Mouse (Mus musculus): ENCODE data around the gene Coil. TPM values are rescaled to one million over a fixed set of nuclear protein-coding genes. Genes with fewer than 3 reads are reported as not detected.
A peak's percentile ranks its signal among the peaks of the same experiment; 100 is the strongest.

The Coil gene
- total RNA-seq, 1 experiment from 2014 or later = 15.5 TPM

- ATAC-seq (replicated peaks in 1 of 2; ENCODE audit: insufficient read depth in 1 of 2, low FRiP score in 2 of 2, low TSS enrichment in 1 of 2, low read depth in 1 of 2, poor library complexity in 2 of 2, severe bottlenecking in 2 of 2) = peak; percentile 93 to 96
These were observed 29.1 kb downstream of the Coil start, which contains the start of gene Trim25 for GRCm38 (mm10) chr11:88998974-88999722. Gene Trim25 (plus strand): TSS chr11:88999376.

- peak in 1 of 2 experiments; percentile 3; a peak in 1 of 4 replicates for ATAC-seq (replicated peaks in 1 of 2; ENCODE audit: insufficient read depth in 1 of 2, low FRiP score in 2 of 2, low TSS enrichment in 1 of 2, low read depth in 1 of 2, poor library complexity in 2 of 2, severe bottlenecking in 2 of 2)
These were observed 29.9 kb downstream of the Coil start for GRCm38 (mm10) chr11:88999723-89000526.

- no peak for ATAC-seq (replicated peaks in 1 of 2; ENCODE audit: insufficient read depth in 1 of 2, low FRiP score in 2 of 2, low TSS enrichment in 1 of 2, low read depth in 1 of 2, poor library complexity in 2 of 2, severe bottlenecking in 2 of 2)
These were observed 30.4 kb downstream of the Coil start for GRCm38 (mm10) chr11:89000527-89000819.

GRCm38 (mm10) chr11:89001569-89001968, 31.5 kb downstream of the Coil start:
- no peak for ATAC-seq (replicated peaks in 1 of 2; ENCODE audit: insufficient read depth in 1 of 2, low FRiP score in 2 of 2, low TSS enrichment in 1 of 2, low read depth in 1 of 2, poor library complexity in 2 of 2, severe bottlenecking in 2 of 2)

- no peak for ATAC-seq (replicated peaks in 1 of 2; ENCODE audit: insufficient read depth in 1 of 2, low FRiP score in 2 of 2, low TSS enrichment in 1 of 2, low read depth in 1 of 2, poor library complexity in 2 of 2, severe bottlenecking in 2 of 2)
These were observed 32.0 kb downstream of the Coil start for GRCm38 (mm10) chr11:89002068-89002467.

GRCm38 (mm10) chr11:89002621-89003020, 32.6 kb downstream of the Coil start:
- ATAC-seq (replicated peaks in 1 of 2; ENCODE audit: insufficient read depth in 1 of 2, low FRiP score in 2 of 2, low TSS enrichment in 1 of 2, low read depth in 1 of 2, poor library complexity in 2 of 2, severe bottlenecking in 2 of 2) = no peak

GRCm38 (mm10) chr11:89003078-89003477, 33.0 kb downstream of the Coil start:
- ATAC-seq (replicated peaks in 1 of 2; ENCODE audit: insufficient read depth in 1 of 2, low FRiP score in 2 of 2, low TSS enrichment in 1 of 2, low read depth in 1 of 2, poor library complexity in 2 of 2, severe bottlenecking in 2 of 2) = no peak

- no peak for ATAC-seq (replicated peaks in 1 of 2; ENCODE audit: insufficient read depth in 1 of 2, low FRiP score in 2 of 2, low TSS enrichment in 1 of 2, low read depth in 1 of 2, poor library complexity in 2 of 2, severe bottlenecking in 2 of 2)
These were observed 33.7 kb downstream of the Coil start for GRCm38 (mm10) chr11:89003726-89004125.

GRCm38 (mm10) chr11:89005473-89005872, 35.4 kb downstream of the Coil start:
- no peak for ATAC-seq (replicated peaks in 1 of 2; ENCODE audit: insufficient read depth in 1 of 2, low FRiP score in 2 of 2, low TSS enrichment in 1 of 2, low read depth in 1 of 2, poor library complexity in 2 of 2, severe bottlenecking in 2 of 2)

GRCm38 (mm10) chr11:89006404-89006803, 36.4 kb downstream of the Coil start:
- peak in 1 of 2 experiments; percentile 79; a peak in 1 of 4 replicates for ATAC-seq (replicated peaks in 1 of 2; ENCODE audit: insufficient read depth in 1 of 2, low FRiP score in 2 of 2, low TSS enrichment in 1 of 2, low read depth in 1 of 2, poor library complexity in 2 of 2, severe bottlenecking in 2 of 2)

GRCm38 (mm10) chr11:89007582-89007981, 37.5 kb downstream of the Coil start:
- no peak for ATAC-seq (replicated peaks in 1 of 2; ENCODE audit: insufficient read depth in 1 of 2, low FRiP score in 2 of 2, low TSS enrichment in 1 of 2, low read depth in 1 of 2, poor library complexity in 2 of 2, severe bottlenecking in 2 of 2)

- ATAC-seq (replicated peaks in 1 of 2; ENCODE audit: insufficient read depth in 1 of 2, low FRiP score in 2 of 2, low TSS enrichment in 1 of 2, low read depth in 1 of 2, poor library complexity in 2 of 2, severe bottlenecking in 2 of 2) = no peak
These were observed 39.0 kb downstream of the Coil start for GRCm38 (mm10) chr11:89009066-89009465.

- ATAC-seq (replicated peaks in 1 of 2; ENCODE audit: insufficient read depth in 1 of 2, low FRiP score in 2 of 2, low TSS enrichment in 1 of 2, low read depth in 1 of 2, poor library complexity in 2 of 2, severe bottlenecking in 2 of 2) = no peak
These were observed 39.4 kb downstream of the Coil start for GRCm38 (mm10) chr11:89009496-89009895.

- no peak for ATAC-seq (replicated peaks in 1 of 2; ENCODE audit: insufficient read depth in 1 of 2, low FRiP score in 2 of 2, low TSS enrichment in 1 of 2, low read depth in 1 of 2, poor library complexity in 2 of 2, severe bottlenecking in 2 of 2)
These were observed 42.2 kb downstream of the Coil start for GRCm38 (mm10) chr11:89012241-89012640.

- no peak for ATAC-seq (replicated peaks in 1 of 2; ENCODE audit: insufficient read depth in 1 of 2, low FRiP score in 2 of 2, low TSS enrichment in 1 of 2, low read depth in 1 of 2, poor library complexity in 2 of 2, severe bottlenecking in 2 of 2)
These were observed 47.6 kb downstream of the Coil start for GRCm38 (mm10) chr11:89017514-89018182.

GRCm38 (mm10) chr11:89020681-89021305, 50.7 kb downstream of the Coil start:
- no peak for ATAC-seq (replicated peaks in 1 of 2; ENCODE audit: insufficient read depth in 1 of 2, low FRiP score in 2 of 2, low TSS enrichment in 1 of 2, low read depth in 1 of 2, poor library complexity in 2 of 2, severe bottlenecking in 2 of 2)

GRCm38 (mm10) chr11:89021687-89022086, 51.6 kb downstream of the Coil start:
- ATAC-seq (replicated peaks in 1 of 2; ENCODE audit: insufficient read depth in 1 of 2, low FRiP score in 2 of 2, low TSS enrichment in 1 of 2, low read depth in 1 of 2, poor library complexity in 2 of 2, severe bottlenecking in 2 of 2) = no peak

Measured in hematopoietic stem cell, adult 5-6 weeks (primary cell).